Mouse (Mus musculus) intestine, embryonic 16.5 days (tissue): ENCODE measurements around the gene Kndc1. TPM values are rescaled to one million over a fixed set of nuclear protein-coding genes. Genes with fewer than 3 reads are reported as not detected.

Source experiments
- ATAC-seq: fragments of 200-750 bp; cut with Nextera tagmentation; 2 replicates; pipeline ENCODE4 v1.8.0; 2017; ENCODE audit warnings: moderate TSS enrichment, moderate library complexity
- H3K27ac ChIP-seq: fragments of 300-500 bp; sonication (generic); 2 replicates; pipeline ENCODE4 v1.5.1; 2014; ENCODE audit warnings: mild to moderate bottlenecking, low read length
- H3K27me3 ChIP-seq: fragments of 300-500 bp; sonication (generic); replicated peaks from 2 replicates; pipeline ENCODE4 v1.6.1; 2014; ENCODE audit warnings: low read length, control low read depth, mixed read lengths; ENCODE audit not compliant: control insufficient read depth, insufficient read depth
- H3K36me3 ChIP-seq: fragments of 300-500 bp; sonication (generic); 2 replicates; pipeline ENCODE4 v1.6.1; 2014; ENCODE audit warnings: low read length, control low read depth; ENCODE audit not compliant: control insufficient read depth, insufficient read depth
- H3K4me1 ChIP-seq: fragments of 300-500 bp; sonication (generic); 2 replicates; pipeline ENCODE4 v1.6.1; 2014; ENCODE audit warnings: low read length, control low read depth, mixed read lengths; ENCODE audit not compliant: control insufficient read depth, insufficient read depth
- H3K4me2 ChIP-seq: fragments of 300-500 bp; sonication (generic); 2 replicates; pipeline ENCODE4 v1.6.1; 2014; ENCODE audit warnings: low read depth, low read length, control low read depth
- H3K4me3 ChIP-seq: fragments of 300-500 bp; sonication (generic); 2 replicates; pipeline ENCODE4 v1.5.1; 2014; ENCODE audit warnings: mild to moderate bottlenecking, low read length
- H3K9ac ChIP-seq: fragments of 300-500 bp; sonication (generic); 2 replicates; pipeline ENCODE4 v1.6.1; 2014; ENCODE audit warnings: low read depth, low read length
- H3K9me3 ChIP-seq: fragments of 300-500 bp; sonication (generic); 2 replicates; pipeline ENCODE4 v1.6.1; 2016; ENCODE audit warnings: low read length, control low read depth; ENCODE audit not compliant: control insufficient read depth
- WGBS: fragments of 180-500 bp; shearing (Covaris S2); extraction: QIAGEN DNeasy Blood & Tissue Kit; methylation state at CpG from one replicate; pipeline ENCODE4 v1.1.7; 2014; 5-methylcytosine and 5-hydroxymethylcytosine counted together
- polyA plus RNA-seq: library from polyadenylated mRNA; unstranded; fragments of >200 nt; fragmentation: Nextera tagmentation; extraction: Ambion mirVana; gene quantifications from 2 replicates; pipeline ENCODE4 v1.2.1, GENCODE M21; 2015

The Kndc1 gene
- polyA plus RNA-seq, 1 experiment from 2014 or later, result 0.09 TPM

DNA sequence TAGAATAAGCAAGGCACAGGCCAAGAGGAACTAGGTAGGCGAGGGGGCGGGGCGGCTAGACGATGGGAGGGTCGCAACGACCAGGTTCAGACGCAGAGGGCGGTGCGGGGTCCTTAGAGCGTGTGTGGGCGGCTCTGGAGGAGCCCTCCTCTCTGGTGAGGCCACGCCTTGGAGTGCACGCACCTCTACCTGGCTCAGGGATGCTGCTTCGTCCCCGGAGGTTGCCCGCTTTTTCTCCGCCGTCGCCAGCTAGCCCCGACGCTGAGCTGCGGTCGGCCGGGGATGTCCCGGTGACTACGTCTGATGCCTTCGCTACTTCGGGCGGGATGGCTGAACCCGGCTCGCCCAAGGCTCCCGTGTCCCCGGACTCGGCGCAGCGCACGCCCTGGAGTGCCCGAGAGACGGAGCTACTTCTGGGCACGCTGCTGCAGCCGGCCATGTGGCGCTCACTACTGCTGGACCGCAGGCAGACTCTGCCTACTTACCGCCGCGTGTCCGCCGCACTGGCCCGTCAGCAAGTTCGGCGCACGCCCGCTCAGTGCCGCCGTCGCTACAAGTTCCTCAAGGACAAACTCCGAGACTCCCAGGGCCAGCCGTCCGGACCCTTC lies 49.3 kb downstream of the Kndc1 start, which contains the start of gene Utf1:
Utf1 (plus strand) TSS at position 116 of the 608 bp plus-strand sequence.
- H3K9ac ChIP-seq, result peak within 1 kb of the TSS; percentile 41
- H3K27me3 ChIP-seq, result peaks cover 46% of the 10 kb centered on the region
- no peak within 1 kb of the TSS for H3K27ac ChIP-seq
- H3K4me3 ChIP-seq, result peak within 1 kb of the TSS; percentile 43
- under 1% methylated on average over 59 of the region's 59 CpGs for WGBS
- no peaks in the 10 kb centered on the region for H3K9me3 ChIP-seq
- H3K4me2 ChIP-seq, result peak within 1 kb of the TSS; percentile 70
- ATAC-seq, result peak; percentile 60
- H3K4me1 ChIP-seq, result peaks cover 9% of the 10 kb centered on the region; the same call in 1 of the 2 replicates
- no peaks in the 10 kb centered on the region for H3K36me3 ChIP-seq

DNA sequence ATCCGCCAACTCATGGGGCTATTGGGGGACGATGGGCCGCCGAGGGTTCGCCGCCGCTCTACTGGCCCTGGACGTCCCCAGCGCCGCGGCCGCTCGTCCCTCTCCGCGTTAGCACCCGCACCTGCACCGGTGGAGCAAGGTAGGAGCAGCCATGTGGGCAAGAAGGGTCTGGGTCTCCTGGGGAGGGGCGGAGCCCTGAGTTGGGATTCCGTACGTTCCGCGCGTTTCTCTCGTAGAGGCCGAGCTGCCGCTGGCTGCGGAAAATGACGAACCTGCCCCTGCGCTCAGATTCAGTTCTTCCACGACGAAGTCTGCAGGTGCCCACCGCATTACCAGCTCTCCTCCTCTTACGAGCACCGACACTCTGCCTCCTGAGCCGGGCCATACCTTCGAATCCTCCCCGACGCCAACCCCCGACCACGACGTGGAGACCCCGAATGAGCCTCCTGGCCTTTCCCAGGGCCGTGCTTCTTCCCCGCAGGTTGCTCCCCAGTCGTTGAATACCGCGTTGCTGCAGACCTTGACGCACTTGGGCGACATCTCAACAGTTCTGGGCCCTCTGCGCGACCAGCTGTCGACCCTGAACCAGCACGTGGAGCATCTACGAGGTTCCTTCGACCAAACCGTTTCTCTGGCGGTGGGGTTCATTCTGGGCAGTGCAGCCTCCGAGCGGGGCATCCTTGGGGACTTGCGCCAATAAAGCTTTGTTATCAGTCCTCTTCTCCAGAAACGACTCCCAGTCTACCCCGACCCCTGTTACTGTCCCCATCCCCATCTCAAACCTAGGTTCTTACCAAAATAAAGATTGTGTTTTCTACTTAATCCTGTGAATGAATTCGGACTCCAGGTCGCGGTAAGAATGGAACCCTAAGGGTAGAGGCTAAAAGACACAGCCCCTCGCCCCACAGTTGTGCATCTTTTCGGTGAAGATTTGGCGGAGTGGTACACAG lies 50.1 kb downstream of the Kndc1 start:
- Histone ChIP-seq H3K4me2 (peak overlapping the region; percentile 70), H3K9me3 (no peaks in the 10 kb centered on the region), H3K4me3 (peak overlapping the region; percentile 43), H3K27me3 (peaks cover 46% of the 10 kb centered on the region), H3K4me1 (peaks cover 9% of the 10 kb centered on the region; the same call in 1 of the 2 replicates), H3K27ac (no peak overlapping the region), H3K9ac (peak overlapping the region; percentile 41), H3K36me3 (no peaks in the 10 kb centered on the region)
- peak; percentile 42 for ATAC-seq
- 3% methylated on average over 68 of the region's 68 CpGs for WGBS

DNA sequence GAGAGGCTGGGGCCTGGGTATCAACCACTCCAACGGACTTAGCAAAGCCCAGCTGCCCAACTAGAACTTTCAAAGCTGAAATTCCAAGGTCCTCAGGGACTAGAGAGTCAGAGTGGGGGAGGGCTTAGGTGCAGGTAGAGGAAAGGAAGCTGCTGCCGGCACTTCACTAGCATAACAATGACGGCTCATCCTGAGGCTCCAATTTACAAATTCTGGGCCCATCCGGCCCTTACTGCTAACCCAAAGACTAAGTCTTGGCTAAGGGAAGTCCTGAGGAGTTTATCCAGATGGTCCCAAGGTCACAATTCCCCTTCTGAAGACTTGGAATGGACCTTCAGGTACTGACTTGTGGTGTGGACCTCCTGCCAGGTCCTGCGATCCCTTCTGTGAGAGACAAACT lies 51.0 kb downstream of the Kndc1 start:
- no peak overlapping the region for H3K4me3 ChIP-seq
- ATAC-seq, result no peak
- peaks cover 9% of the 10 kb centered on the region; the same call in 1 of the 2 replicates for H3K4me1 ChIP-seq
- H3K27ac ChIP-seq, result no peak overlapping the region
- peaks cover 46% of the 10 kb centered on the region for H3K27me3 ChIP-seq
- H3K9me3 ChIP-seq, result no peaks in the 10 kb centered on the region
- WGBS, result 22% methylated on average over 5 of the region's 5 CpGs
- no peak overlapping the region for H3K4me2 ChIP-seq
- no peak overlapping the region for H3K9ac ChIP-seq
- H3K36me3 ChIP-seq, result no peaks in the 10 kb centered on the region

DNA sequence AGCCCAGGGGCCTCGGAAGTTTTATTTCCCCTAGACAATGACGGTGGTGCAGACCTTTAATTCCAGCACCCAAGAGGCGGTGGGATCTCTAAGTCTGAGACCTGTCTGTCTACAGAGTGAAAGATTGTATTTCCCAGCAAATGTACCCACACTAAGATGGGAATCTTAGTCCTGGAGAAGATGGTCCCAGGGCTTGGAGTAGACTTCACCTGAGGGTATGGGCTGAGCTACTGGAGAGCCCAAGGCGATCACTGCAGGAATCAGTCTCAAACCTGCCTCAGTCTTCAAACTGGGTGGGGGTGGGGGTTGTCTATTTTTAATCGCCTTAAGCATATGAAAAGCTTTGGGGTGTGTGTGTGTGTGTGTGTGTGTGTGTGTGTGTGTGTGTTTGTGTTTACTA lies 51.5 kb downstream of the Kndc1 start:
- peaks cover 46% of the 10 kb centered on the region for H3K27me3 ChIP-seq
- ATAC-seq, result no peak
- 36% methylated on average over 5 of the region's 5 CpGs for WGBS

DNA sequence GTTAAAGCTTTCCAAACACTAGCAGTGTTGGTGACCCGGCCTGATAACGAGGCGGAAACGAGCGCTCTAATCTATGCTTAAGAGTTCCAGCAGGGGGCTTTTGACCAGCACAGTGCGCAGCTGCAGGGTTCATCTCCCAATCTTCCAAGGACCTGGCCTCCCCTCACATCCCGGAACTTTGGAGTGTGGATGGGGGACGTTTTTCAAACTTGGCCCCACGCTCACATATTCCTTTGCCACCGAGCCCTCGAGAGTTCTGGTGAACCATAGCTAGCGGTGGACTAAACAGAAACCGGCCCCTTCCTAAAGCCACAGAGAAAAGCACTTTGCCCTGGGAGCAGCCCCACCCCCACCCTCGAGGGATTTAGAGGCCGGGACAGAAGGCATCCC lies 55.4 kb downstream of the Kndc1 start:
- H3K4me1 ChIP-seq, result no peaks in the 10 kb centered on the region
- H3K27me3 ChIP-seq, result peaks cover 21% of the 10 kb centered on the region
- no peaks in the 10 kb centered on the region for H3K9me3 ChIP-seq
- peak overlapping the region; percentile 23; the same call in 1 of the 2 replicates for H3K27ac ChIP-seq
- peak overlapping the region; percentile 69 for H3K4me3 ChIP-seq
- ATAC-seq, result peak; percentile 86
- H3K36me3 ChIP-seq, result no peaks in the 10 kb centered on the region
- H3K9ac ChIP-seq, result peak overlapping the region; percentile 72
- H3K4me2 ChIP-seq, result peak overlapping the region; percentile 94
- under 1% methylated on average over 15 of the region's 15 CpGs for WGBS

More for the DNA sequence above, 51.5 kb downstream of the Kndc1 start:
- H3K4me3 ChIP-seq, result no peak overlapping the region
- H3K9me3 ChIP-seq, result no peaks in the 10 kb centered on the region
- H3K4me1 ChIP-seq, result peaks cover 9% of the 10 kb centered on the region; the same call in 1 of the 2 replicates
- H3K9ac ChIP-seq, result no peak overlapping the region
- H3K27ac ChIP-seq, result no peak overlapping the region
- H3K36me3 ChIP-seq, result no peaks in the 10 kb centered on the region
- no peak overlapping the region for H3K4me2 ChIP-seq

DNA sequence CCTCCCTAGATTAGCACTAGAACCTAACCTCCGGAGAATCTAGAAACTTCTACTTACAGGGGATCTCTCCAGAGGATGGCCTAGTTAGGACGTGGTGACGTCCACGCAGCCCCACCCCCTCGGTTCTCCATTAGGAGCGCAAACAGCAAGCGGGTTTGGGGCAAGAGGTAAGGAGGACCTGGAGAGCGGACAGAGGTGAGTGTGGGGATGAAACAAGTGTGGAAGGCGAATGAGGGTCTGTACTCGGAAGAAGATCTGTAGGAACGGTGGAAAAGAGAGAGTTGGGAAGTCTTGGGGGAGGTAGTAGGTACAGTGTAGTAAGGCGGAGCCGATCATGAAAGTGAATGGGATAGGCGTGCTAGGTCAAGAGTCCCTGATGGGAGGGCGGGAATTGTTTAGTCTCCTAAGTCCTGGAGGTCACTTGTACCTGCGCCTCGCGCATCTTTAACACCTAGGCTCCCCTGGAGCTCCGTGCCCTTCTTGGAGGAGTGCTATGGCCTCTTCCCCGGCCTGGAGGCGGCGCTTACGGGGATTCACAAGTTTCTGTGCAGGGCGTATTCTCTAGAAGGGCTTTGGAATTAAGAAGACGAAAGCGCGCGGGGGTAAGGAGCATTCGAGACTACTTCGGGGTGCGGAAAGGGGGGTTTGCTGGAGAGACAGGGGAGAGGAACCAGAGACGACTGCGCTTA lies 55.9 kb downstream of the Kndc1 start:
- Histone ChIP-seq H3K4me2 (peak overlapping the region; percentile 94), H3K36me3 (no peaks in the 10 kb centered on the region), H3K27me3 (peaks cover 16% of the 10 kb centered on the region), H3K4me3 (peak overlapping the region; percentile 69), H3K9me3 (no peaks in the 10 kb centered on the region), H3K9ac (peak overlapping the region; percentile 72), H3K4me1 (no peaks in the 10 kb centered on the region), H3K27ac (peak overlapping the region; percentile 70)
- ATAC-seq, result peak; percentile 86
- WGBS, result under 1% methylated on average over 33 of the region's 33 CpGs

DNA sequence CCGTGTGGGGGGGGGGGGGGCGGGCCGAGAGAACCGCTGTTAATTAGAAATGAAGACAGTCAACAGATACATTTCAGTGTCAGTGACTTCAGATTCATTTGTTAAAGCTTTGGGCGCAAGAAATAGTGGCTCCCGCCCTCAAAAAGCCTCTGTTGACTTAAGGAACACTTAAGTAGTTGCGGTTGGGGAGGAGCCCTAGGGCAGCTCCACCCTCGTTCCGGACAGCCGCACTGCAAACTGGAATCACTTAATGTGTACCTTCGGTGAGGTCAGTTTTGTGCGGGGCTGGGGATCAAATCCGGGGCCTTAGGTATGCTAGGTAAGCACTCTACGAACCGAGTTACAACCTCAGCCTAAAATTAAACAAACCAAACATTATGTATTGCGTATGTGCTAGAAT lies 56.6 kb downstream of the Kndc1 start:
- H3K9me3 ChIP-seq, result no peaks in the 10 kb centered on the region
- no peaks in the 10 kb centered on the region for H3K36me3 ChIP-seq
- H3K4me3 ChIP-seq, result peak overlapping the region; percentile 69
- 3% methylated on average over 15 of the region's 16 CpGs for WGBS
- H3K4me2 ChIP-seq, result peak overlapping the region; percentile 94
- ATAC-seq, result peak; percentile 47
- peaks cover 9% of the 10 kb centered on the region for H3K27me3 ChIP-seq
- peak overlapping the region; percentile 72 for H3K9ac ChIP-seq
- peak overlapping the region; percentile 70; the same call in 1 of the 2 replicates for H3K27ac ChIP-seq
- H3K4me1 ChIP-seq, result no peaks in the 10 kb centered on the region

DNA sequence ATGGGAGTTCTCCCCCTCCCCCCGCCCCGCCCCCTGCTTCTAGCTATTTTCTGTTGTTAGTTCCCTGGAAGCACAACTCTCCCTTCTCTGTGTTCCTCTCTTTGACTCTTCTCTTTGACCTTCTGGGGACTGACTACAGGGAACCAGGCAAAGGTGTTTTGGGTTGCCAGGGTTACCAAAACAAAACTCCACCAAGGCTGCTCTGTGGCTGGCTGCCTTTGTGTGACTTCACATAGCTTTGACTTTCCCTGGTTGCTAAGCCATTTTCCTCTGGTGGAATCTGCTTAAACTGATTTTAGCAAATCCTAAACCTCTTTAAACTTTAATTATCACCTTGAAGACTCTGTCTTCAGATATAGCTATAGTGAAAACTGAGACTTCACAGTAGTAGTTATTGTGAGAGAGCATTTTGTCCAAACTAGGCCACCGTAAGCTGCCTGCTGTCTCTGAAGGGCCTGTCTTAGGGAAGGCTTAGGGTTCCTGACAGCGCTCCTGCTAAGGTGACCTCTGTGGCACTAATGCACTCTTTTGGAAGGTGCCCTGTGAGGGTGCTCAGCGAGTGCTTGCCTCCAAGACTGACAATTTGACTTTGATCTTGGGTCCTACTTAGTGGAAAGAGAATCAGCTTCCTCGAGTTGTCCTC lies 57.6 kb downstream of the Kndc1 start:
- H3K27ac ChIP-seq, result no peak overlapping the region
- H3K27me3 ChIP-seq, result peaks cover 3% of the 10 kb centered on the region; the same call in 1 of the 2 replicates
- WGBS, result 73% methylated on average over 6 of the region's 6 CpGs
- no peak for ATAC-seq
- no peak overlapping the region for H3K9ac ChIP-seq
- H3K36me3 ChIP-seq, result no peaks in the 10 kb centered on the region
- no peaks in the 10 kb centered on the region for H3K9me3 ChIP-seq
- H3K4me3 ChIP-seq, result no peak overlapping the region
- no peaks in the 10 kb centered on the region for H3K4me1 ChIP-seq
- no peak overlapping the region for H3K4me2 ChIP-seq
